Mouse (Mus musculus): ENCODE measurements around the gene Cep97. TPM values are rescaled to one million over a fixed set of nuclear protein-coding genes. Genes with fewer than 3 reads are reported as not detected.
A peak's percentile ranks its signal among the peaks of the same experiment; 100 is the strongest.

Gene Cep97
- 7.5 and 10.2 TPM in 2 replicates for polyA plus RNA-seq (2014; fragmentation: Nextera tagmentation; extraction: Ambion mirVana)

DNA sequence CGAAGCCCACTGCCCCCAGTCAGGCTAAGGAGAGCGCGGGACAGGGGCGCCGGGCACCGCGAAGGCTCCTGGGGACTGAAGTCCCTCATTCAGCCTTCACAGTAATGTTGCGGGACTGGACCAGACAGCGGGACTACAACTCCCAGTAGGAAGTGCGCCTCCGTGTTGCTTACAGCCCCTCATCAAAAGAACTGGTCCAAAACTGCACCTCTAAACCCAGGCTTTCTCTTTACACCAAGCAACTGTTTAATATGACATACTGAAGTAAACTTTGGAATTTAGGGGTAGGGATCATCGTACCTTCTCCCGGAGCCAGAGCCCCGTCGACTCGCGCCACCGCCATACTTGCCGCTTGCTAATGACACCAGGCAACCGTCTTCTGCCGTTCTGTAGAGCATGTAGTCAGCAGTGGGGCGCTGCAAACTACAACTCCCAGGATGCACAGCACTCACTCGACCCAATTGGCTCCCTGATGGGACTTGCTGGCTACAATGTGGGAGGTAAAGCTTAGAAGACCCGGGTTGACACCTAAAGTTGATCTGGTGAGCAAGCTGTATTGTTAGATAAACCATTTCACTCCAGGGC lies at the start of gene Cep97:
Gene Cep97 (minus strand): TSS at position 403 of the 585 bp plus-strand sequence.
- peak within 1 kb of the TSS; percentile 59 for H3K4me3 ChIP-seq (ENCODE audit: low read depth, low read length)
- H3K36me3 ChIP-seq (ENCODE audit: control insufficient read depth, insufficient read depth, low read length): peaks cover 5% of the 10 kb centered on the region; the same call in 1 of the 2 replicates
- peak within 1 kb of the TSS; percentile 53; the same call in 1 of the 2 replicates for H3K27ac ChIP-seq (replicated peaks; ENCODE audit: low read depth, low read length)
- DNase-seq (ENCODE audit: low spot score) (peak; percentile 97), ATAC-seq (ENCODE audit: low read depth) (peak; percentile 99)
- no peaks in the 10 kb centered on the region for H3K4me1 ChIP-seq (ENCODE audit: control insufficient read depth, insufficient read depth, low read length)
- H3K4me2 ChIP-seq (ENCODE audit: low read depth, low read length): peak within 1 kb of the TSS; percentile 76
- H3K9me3 ChIP-seq (ENCODE audit: control insufficient read depth, low read length): no peaks in the 10 kb centered on the region
- WGBS: 0% methylated on average over 24 of the region's 24 CpGs
- H3K9ac ChIP-seq (ENCODE audit: low read depth, low read length): peak within 1 kb of the TSS; percentile 73
- no peaks in the 10 kb centered on the region for H3K27me3 ChIP-seq (replicated peaks; ENCODE audit: control insufficient read depth, insufficient read depth, low read length)

DNA sequence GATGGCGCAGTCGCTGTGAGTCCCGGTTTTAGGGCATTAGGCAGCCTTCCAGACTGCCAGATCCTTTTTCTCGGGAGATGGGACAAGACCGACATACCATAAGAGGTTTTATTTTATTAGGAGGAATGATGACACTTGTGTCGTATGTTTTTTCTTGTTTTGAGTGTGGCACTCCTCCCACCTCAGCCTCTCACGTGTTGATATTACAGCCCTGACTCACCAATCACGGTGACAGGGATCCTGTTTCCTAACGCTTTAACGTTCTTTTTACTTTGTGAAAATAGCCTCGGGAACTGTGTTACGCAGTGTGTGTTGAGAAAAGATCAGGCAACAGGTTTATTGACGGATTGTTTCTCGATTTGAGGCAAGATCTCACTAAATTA lies 40.2 kb upstream of the Cep97 start:
- peaks cover 12% of the 10 kb centered on the region for H3K4me1 ChIP-seq (ENCODE audit: control insufficient read depth, insufficient read depth, low read length)
- 3% methylated on average over 14 of the region's 14 CpGs for WGBS
- ATAC-seq (ENCODE audit: low read depth) (peak; percentile 3; the same call in 1 of the 2 replicates), DNase-seq (ENCODE audit: low spot score) (peak; percentile 77)
- peak overlapping the region; percentile 90 for H3K27ac ChIP-seq (replicated peaks; ENCODE audit: low read depth, low read length)
- H3K27me3 ChIP-seq (replicated peaks; ENCODE audit: control insufficient read depth, insufficient read depth, low read length): no peaks in the 10 kb centered on the region
- peak overlapping the region; percentile 93 for H3K9ac ChIP-seq (ENCODE audit: low read depth, low read length)
- H3K4me3 ChIP-seq (ENCODE audit: low read depth, low read length): peak overlapping the region; percentile 100
- H3K9me3 ChIP-seq (ENCODE audit: control insufficient read depth, low read length): no peaks in the 10 kb centered on the region
- H3K4me2 ChIP-seq (ENCODE audit: low read depth, low read length): peak overlapping the region; percentile 88
- H3K36me3 ChIP-seq (ENCODE audit: control insufficient read depth, insufficient read depth, low read length): peaks cover 41% of the 10 kb centered on the region

DNA sequence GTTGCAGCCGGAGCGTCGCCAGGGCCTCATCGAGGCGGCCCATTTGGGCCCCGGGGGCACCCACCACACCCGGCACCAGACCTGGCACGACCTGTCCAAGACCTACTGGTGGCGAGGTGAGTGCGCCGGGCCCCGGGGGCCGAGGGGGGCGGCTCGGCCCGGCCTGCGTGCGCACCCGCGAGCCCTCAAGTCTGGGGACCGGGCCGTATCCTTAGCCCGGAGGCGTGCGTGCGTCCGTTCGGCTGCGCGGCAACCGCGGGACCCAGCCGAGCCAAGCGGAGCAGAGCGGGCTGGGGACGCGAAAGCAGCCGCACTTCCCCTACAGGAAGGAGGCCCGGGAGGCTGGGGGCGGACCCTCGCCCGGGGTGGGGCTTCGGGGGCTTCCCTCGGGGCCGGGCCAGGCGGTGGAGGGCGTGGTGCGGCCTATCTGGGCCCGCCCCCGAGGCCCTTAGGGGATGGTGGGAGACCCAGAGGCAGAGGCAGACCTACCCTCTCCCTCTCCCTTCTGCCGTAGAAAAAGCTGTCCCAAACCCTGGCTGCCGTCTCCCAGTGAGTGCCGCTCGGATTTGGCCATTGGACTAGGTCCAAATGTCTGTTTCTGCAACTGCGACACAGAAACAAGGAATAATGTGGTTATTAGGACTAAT lies 39.7 kb upstream of the Cep97 start:
- DNase-seq (ENCODE audit: low spot score) (peak; percentile 94), ATAC-seq (ENCODE audit: low read depth) (peak; percentile 88)
- WGBS: under 1% methylated on average over 27 of the region's 55 CpGs
- Histone ChIP-seq H3K4me3 (ENCODE audit: low read depth, low read length) (peak overlapping the region; percentile 100), H3K36me3 (ENCODE audit: control insufficient read depth, insufficient read depth, low read length) (peaks cover 46% of the 10 kb centered on the region), H3K9ac (ENCODE audit: low read depth, low read length) (peak overlapping the region; percentile 93), H3K27ac (replicated peaks; ENCODE audit: low read depth, low read length) (peak overlapping the region; percentile 90), H3K4me1 (ENCODE audit: control insufficient read depth, insufficient read depth, low read length) (peaks cover 12% of the 10 kb centered on the region), H3K4me2 (ENCODE audit: low read depth, low read length) (peak overlapping the region; percentile 88), H3K27me3 (replicated peaks; ENCODE audit: control insufficient read depth, insufficient read depth, low read length) (no peaks in the 10 kb centered on the region), H3K9me3 (ENCODE audit: control insufficient read depth, low read length) (no peaks in the 10 kb centered on the region)

DNA sequence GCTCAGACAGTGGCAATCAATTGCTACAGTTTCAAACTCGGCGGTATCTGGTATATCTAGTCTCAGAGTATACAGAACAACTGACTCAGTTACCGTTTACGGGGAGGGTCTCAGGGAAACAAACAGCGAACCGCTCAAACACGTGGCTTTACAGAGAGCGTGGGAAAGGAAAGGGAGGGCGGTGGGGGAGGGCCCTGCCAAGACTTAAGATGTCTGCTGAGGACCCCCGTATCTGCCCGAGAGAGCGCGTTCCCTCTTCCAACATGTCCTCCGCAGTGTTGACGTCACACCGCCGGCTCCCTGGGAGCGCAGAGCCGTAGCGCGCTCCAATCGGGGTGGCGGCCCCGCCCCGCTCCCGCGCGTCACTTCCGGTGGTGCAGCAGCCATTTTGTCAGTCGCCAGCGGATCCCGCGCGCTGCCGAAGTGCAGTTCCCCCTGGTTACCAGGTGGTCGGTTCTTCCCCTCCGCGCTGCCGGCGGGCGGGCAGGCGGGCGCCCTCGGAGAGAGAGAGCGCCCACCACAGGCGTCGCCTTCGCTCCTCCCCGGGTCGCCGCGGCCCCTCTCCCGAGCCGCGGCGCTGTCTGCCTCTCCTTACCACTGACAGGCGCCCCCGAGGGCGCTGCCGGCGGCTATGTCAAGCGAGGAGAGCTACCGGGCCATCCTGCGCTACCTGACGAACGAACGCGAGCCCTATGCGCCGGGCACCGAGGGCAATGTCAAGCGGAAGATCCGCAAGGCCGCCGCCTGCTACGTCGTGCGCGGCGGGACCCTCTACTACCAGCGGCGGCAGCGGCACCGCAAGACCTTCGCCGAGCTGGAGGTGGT lies 39.0 kb upstream of the Cep97 start, which contains the start of gene Zbtb11:
Gene Zbtb11 (plus strand): TSS at position 453 of the 825 bp plus-strand sequence.
- no peaks in the 10 kb centered on the region for H3K27me3 ChIP-seq (replicated peaks; ENCODE audit: control insufficient read depth, insufficient read depth, low read length)
- peak within 1 kb of the TSS; percentile 93 for H3K9ac ChIP-seq (ENCODE audit: low read depth, low read length)
- peak within 1 kb of the TSS; percentile 100 for H3K4me3 ChIP-seq (ENCODE audit: low read depth, low read length)
- WGBS: under 1% methylated on average over 28 of the region's 86 CpGs
- peaks cover 54% of the 10 kb centered on the region for H3K36me3 ChIP-seq (ENCODE audit: control insufficient read depth, insufficient read depth, low read length)
- H3K27ac ChIP-seq (replicated peaks; ENCODE audit: low read depth, low read length): peak within 1 kb of the TSS; percentile 90
- ATAC-seq (ENCODE audit: low read depth) (peak; percentile 98), DNase-seq (ENCODE audit: low spot score) (peak; percentile 100)
- H3K4me2 ChIP-seq (ENCODE audit: low read depth, low read length): peak within 1 kb of the TSS; percentile 88
- no peaks in the 10 kb centered on the region for H3K9me3 ChIP-seq (ENCODE audit: control insufficient read depth, low read length)
- H3K4me1 ChIP-seq (ENCODE audit: control insufficient read depth, insufficient read depth, low read length): peaks cover 15% of the 10 kb centered on the region

DNA sequence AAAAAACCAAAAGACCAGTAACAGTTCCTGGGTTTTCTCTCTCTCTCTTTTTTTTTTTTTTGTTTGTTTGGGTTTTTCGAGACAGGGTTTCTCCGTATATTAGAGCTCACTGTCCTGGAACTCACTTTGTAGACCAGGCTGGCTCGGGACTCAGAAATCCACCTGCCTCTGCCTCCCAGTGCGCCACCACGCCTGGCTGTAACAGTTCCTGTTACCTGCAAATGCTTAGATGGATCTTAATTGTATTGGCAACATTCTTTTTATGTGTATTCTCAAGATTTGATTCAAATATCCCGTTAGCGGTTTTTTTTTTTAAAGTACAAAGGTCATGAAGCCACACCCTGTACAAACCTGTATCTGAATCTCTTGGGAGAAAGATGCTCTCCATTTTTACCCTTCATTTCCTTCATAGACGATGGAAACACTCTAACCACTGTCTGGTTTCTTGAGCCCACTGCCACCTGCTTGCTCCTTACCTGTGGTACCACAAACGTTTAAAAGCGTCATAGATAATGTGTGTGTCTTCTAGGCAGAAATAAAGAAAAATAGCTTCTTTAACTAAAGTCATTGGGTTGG lies 38.1 kb upstream of the Cep97 start:
- Histone ChIP-seq H3K4me1 (ENCODE audit: control insufficient read depth, insufficient read depth, low read length) (peaks cover 15% of the 10 kb centered on the region), H3K9ac (ENCODE audit: low read depth, low read length) (peak overlapping the region; percentile 54; the same call in 1 of the 2 replicates)
- WGBS: 54% methylated on average over 10 of the region's 10 CpGs

DNA sequence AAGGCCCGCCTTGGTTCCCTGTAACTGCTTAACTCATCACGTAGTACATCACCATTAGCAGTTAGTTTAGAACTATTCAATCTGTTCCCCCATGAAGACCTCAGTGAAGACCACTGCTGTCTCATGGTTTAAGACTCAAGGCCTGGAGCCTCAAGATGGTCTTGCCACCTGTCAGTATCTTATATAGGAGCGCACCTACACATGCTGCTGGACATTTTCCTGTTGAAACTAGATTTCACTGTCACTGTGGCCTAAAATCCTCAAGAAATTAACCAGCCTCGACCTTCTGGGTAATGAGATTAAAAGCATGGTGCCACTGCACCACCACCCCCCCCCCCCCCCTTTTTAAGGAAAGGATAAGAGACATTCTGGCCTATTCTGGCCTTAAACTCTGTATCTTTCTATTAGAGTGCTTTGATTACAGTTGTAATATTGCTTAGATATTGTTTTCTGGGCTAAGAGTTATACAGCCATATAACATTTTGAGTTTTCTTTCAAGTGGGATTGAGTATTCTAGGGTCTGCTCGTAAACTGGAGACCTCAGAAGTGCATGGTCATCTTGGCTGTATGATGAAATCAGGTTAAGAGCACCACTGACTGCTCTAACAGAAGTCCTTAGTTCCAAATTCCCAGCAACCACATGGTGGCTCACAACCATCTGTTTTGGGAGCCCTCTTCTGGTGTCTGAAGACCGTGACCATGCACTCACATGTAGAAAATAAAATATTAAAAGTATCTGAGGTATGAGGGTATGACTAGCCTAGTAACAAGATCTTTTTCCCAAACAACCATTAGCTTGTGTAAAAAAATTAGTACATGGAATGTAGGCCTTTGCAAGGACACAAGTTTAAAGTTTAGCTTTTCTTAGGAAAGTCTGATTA lies 37.3 kb upstream of the Cep97 start:
- no peak overlapping the region for H3K9ac ChIP-seq (ENCODE audit: low read depth, low read length)
- H3K36me3 ChIP-seq (ENCODE audit: control insufficient read depth, insufficient read depth, low read length): peaks cover 56% of the 10 kb centered on the region
- 0 out of 2 replicates have a peak overlapping the region, but pooled peaks have one; percentile 15 for H3K27ac ChIP-seq (replicated peaks; ENCODE audit: low read depth, low read length)
- WGBS: 76% methylated on average over 6 of the region's 6 CpGs
- no peak overlapping the region for H3K4me3 ChIP-seq (ENCODE audit: low read depth, low read length)
- ATAC-seq (ENCODE audit: low read depth) (no peak), DNase-seq (ENCODE audit: low spot score) (peak; percentile 15)
- H3K9me3 ChIP-seq (ENCODE audit: control insufficient read depth, low read length): no peaks in the 10 kb centered on the region
- peaks cover 15% of the 10 kb centered on the region for H3K4me1 ChIP-seq (ENCODE audit: control insufficient read depth, insufficient read depth, low read length)
- no peaks in the 10 kb centered on the region for H3K27me3 ChIP-seq (replicated peaks; ENCODE audit: control insufficient read depth, insufficient read depth, low read length)
- H3K4me2 ChIP-seq (ENCODE audit: low read depth, low read length): no peak overlapping the region

More for the DNA sequence above, 38.1 kb upstream of the Cep97 start:
- ATAC-seq (ENCODE audit: low read depth): no peak
- peak overlapping the region; percentile 100 for H3K4me3 ChIP-seq (ENCODE audit: low read depth, low read length)
- H3K4me2 ChIP-seq (ENCODE audit: low read depth, low read length): peak overlapping the region; percentile 72
- no peak for DNase-seq (ENCODE audit: low spot score)
- no peaks in the 10 kb centered on the region for H3K27me3 ChIP-seq (replicated peaks; ENCODE audit: control insufficient read depth, insufficient read depth, low read length)
- peaks cover 52% of the 10 kb centered on the region for H3K36me3 ChIP-seq (ENCODE audit: control insufficient read depth, insufficient read depth, low read length)
- no peaks in the 10 kb centered on the region for H3K9me3 ChIP-seq (ENCODE audit: control insufficient read depth, low read length)
- peak overlapping the region; percentile 83 for H3K27ac ChIP-seq (replicated peaks; ENCODE audit: low read depth, low read length)

DNA sequence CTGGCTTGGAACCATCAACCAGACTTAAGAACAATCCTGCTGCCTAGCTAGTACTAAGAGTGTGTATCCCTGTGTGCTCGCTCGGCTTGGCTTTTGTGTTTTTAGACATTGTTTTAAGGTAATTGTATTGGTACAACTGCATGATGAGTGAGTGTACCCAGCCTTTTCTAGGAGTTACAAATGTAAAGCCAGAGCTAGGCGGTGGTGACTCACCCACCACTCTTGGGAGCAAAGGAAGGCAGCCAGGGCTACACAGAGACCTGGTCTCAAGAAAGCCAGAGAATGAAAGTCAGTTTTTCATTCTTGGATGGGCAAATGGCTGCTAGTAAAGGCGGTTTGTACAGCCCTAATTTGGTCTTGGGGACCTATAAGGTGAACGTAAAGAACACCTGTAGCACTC lies 35.8 kb upstream of the Cep97 start:
- no peak overlapping the region for H3K4me2 ChIP-seq (ENCODE audit: low read depth, low read length)
- ATAC-seq (ENCODE audit: low read depth): no peak
- H3K4me1 ChIP-seq (ENCODE audit: control insufficient read depth, insufficient read depth, low read length): peaks cover 12% of the 10 kb centered on the region
- DNase-seq (ENCODE audit: low spot score): no peak
- no peak overlapping the region for H3K9ac ChIP-seq (ENCODE audit: low read depth, low read length)
- no peak overlapping the region for H3K4me3 ChIP-seq (ENCODE audit: low read depth, low read length)
- H3K27me3 ChIP-seq (replicated peaks; ENCODE audit: control insufficient read depth, insufficient read depth, low read length): no peaks in the 10 kb centered on the region
- 92% methylated on average over 5 of the region's 5 CpGs for WGBS
- H3K36me3 ChIP-seq (ENCODE audit: control insufficient read depth, insufficient read depth, low read length): peaks cover 56% of the 10 kb centered on the region
- H3K27ac ChIP-seq (replicated peaks; ENCODE audit: low read depth, low read length): no peak overlapping the region
- no peaks in the 10 kb centered on the region for H3K9me3 ChIP-seq (ENCODE audit: control insufficient read depth, low read length)

Data from embryonic facial prominence, embryonic 14.5 days (tissue).